Mouse (Mus musculus): ENCODE measurements around the gene Il23a. TPM values are rescaled to one million over a fixed set of nuclear protein-coding genes. Genes with fewer than 3 reads are reported as not detected.
"Not testable (repeated sequence)": the region's sequence is repeated elsewhere in the genome, so short reads cannot be mapped to it uniquely, and the experiment has no call there.

The Il23a gene
- polyA plus RNA-seq, 1 experiment from 2014 or later: 4.8 TPM

- H3K4me1 ChIP-seq (replicated peaks): no peaks in the 10 kb centered on the region
- no peaks in the 10 kb centered on the region for H3K36me3 ChIP-seq
- WGBS: 60% methylated on average over 22 of the region's 22 CpGs
- peak overlapping the region; percentile 39 for H3K4me2 ChIP-seq
- no peak for ATAC-seq (replicated peaks; ENCODE audit: insufficient number of reproducible peaks, insufficient read depth, low FRiP score, low read depth)
- H3K9me3 ChIP-seq (replicated peaks): no peaks in the 10 kb centered on the region
- peak overlapping the region; percentile 25 for H3K4me3 ChIP-seq
- H3K27me3 ChIP-seq: no peaks in the 10 kb centered on the region
- no peak overlapping the region for H3K27ac ChIP-seq
- H3K9ac ChIP-seq: no peak overlapping the region
Observed at GRCm38 (mm10) chr10:128262300-128262699, 36.3 kb downstream of the Il23a start.

- not testable (repeated sequence) for H3K4me3 ChIP-seq; H3K4me1 ChIP-seq (replicated peaks); H3K9ac ChIP-seq; H3K27me3 ChIP-seq; H3K9me3 ChIP-seq (replicated peaks); H3K4me2 ChIP-seq; H3K36me3 ChIP-seq; H3K27ac ChIP-seq; ATAC-seq (replicated peaks; ENCODE audit: insufficient number of reproducible peaks, insufficient read depth, low FRiP score, low read depth)
- 80% methylated on average over 7 of the region's 7 CpGs for WGBS
Observed at GRCm38 (mm10) chr10:128260376-128260775, 38.2 kb downstream of the Il23a start.

GRCm38 (mm10) chr10:128259946-128260345 is 38.6 kb downstream of the Il23a start:
- H3K4me3 ChIP-seq: no peak overlapping the region
- H3K9me3 ChIP-seq (replicated peaks): no peaks in the 10 kb centered on the region
- 81% methylated on average over 5 of the region's 5 CpGs for WGBS

GRCm38 (mm10) chr10:128258953-128259352 is 39.6 kb downstream of the Il23a start:
- no peak overlapping the region; the same call in 1 of the 2 replicates for H3K27ac ChIP-seq
- ATAC-seq (replicated peaks; ENCODE audit: insufficient number of reproducible peaks, insufficient read depth, low FRiP score, low read depth): peak; percentile 47; the same call in 1 of the 2 replicates
- H3K36me3 ChIP-seq: no peaks in the 10 kb centered on the region
- WGBS: 68% methylated on average over 4 of the region's 4 CpGs
- no peak overlapping the region for H3K4me3 ChIP-seq
- H3K4me2 ChIP-seq: no peak overlapping the region
- no peak overlapping the region for H3K9ac ChIP-seq
- no peaks in the 10 kb centered on the region for H3K9me3 ChIP-seq (replicated peaks)
- no peaks in the 10 kb centered on the region for H3K4me1 ChIP-seq (replicated peaks)
- H3K27me3 ChIP-seq: no peaks in the 10 kb centered on the region

More at GRCm38 (mm10) chr10:128259946-128260345, 38.6 kb downstream of the Il23a start:
- Histone ChIP-seq H3K27me3 (no peaks in the 10 kb centered on the region), H3K9ac (no peak overlapping the region), H3K36me3 (no peaks in the 10 kb centered on the region), H3K4me2 (no peak overlapping the region), H3K27ac (no peak overlapping the region), H3K4me1 (replicated peaks) (no peaks in the 10 kb centered on the region)
- no peak for ATAC-seq (replicated peaks; ENCODE audit: insufficient number of reproducible peaks, insufficient read depth, low FRiP score, low read depth)

GRCm38 (mm10) chr10:128256328-128256727 is 42.2 kb downstream of the Il23a start:
- Histone ChIP-seq H3K9me3 (replicated peaks) (no peaks in the 10 kb centered on the region), H3K4me2 (no peak overlapping the region), H3K27me3 (no peaks in the 10 kb centered on the region), H3K4me3 (no peak overlapping the region), H3K9ac (no peak overlapping the region), H3K36me3 (peaks cover 15% of the 10 kb centered on the region), H3K4me1 (replicated peaks) (no peaks in the 10 kb centered on the region), H3K27ac (no peak overlapping the region)
- WGBS: 85% methylated on average over 8 of the region's 8 CpGs
- ATAC-seq (replicated peaks; ENCODE audit: insufficient number of reproducible peaks, insufficient read depth, low FRiP score, low read depth): no peak

- H3K4me1 ChIP-seq (replicated peaks): no peaks in the 10 kb centered on the region
- no peak for ATAC-seq (replicated peaks; ENCODE audit: insufficient number of reproducible peaks, insufficient read depth, low FRiP score, low read depth)
Observed at GRCm38 (mm10) chr10:128255925-128256324, 42.6 kb downstream of the Il23a start.

GRCm38 (mm10) chr10:128253677-128254255 is 44.8 kb downstream of the Il23a start, which contains the start of gene Apon:
TSS of gene Apon (plus strand) at chr10:128254096.
- no peaks in the 10 kb centered on the region for H3K27me3 ChIP-seq
- H3K9me3 ChIP-seq (replicated peaks): no peaks in the 10 kb centered on the region
- H3K4me3 ChIP-seq: no peak within 1 kb of the TSS
- H3K4me2 ChIP-seq: no peak within 1 kb of the TSS
- ATAC-seq (replicated peaks; ENCODE audit: insufficient number of reproducible peaks, insufficient read depth, low FRiP score, low read depth): no peak
- no peaks in the 10 kb centered on the region for H3K4me1 ChIP-seq (replicated peaks)
- H3K36me3 ChIP-seq: peaks cover 39% of the 10 kb centered on the region
- no peak within 1 kb of the TSS for H3K27ac ChIP-seq
- no peak within 1 kb of the TSS for H3K9ac ChIP-seq
- 79% methylated on average over 4 of the region's 4 CpGs for WGBS

More at GRCm38 (mm10) chr10:128255925-128256324, 42.6 kb downstream of the Il23a start:
- H3K9me3 ChIP-seq (replicated peaks): no peaks in the 10 kb centered on the region
- H3K9ac ChIP-seq: no peak overlapping the region
- H3K4me3 ChIP-seq: no peak overlapping the region
- H3K4me2 ChIP-seq: no peak overlapping the region
- no peaks in the 10 kb centered on the region for H3K27me3 ChIP-seq
- peaks cover 19% of the 10 kb centered on the region for H3K36me3 ChIP-seq
- H3K27ac ChIP-seq: no peak overlapping the region
- WGBS: 86% methylated on average over 8 of the region's 8 CpGs

- H3K4me2 ChIP-seq: no peak overlapping the region
- ATAC-seq (replicated peaks; ENCODE audit: insufficient number of reproducible peaks, insufficient read depth, low FRiP score, low read depth): no peak
- H3K9me3 ChIP-seq (replicated peaks): no peaks in the 10 kb centered on the region
- H3K9ac ChIP-seq: no peak overlapping the region
- H3K36me3 ChIP-seq: peaks cover 58% of the 10 kb centered on the region
- no peaks in the 10 kb centered on the region for H3K4me1 ChIP-seq (replicated peaks)
- no peak overlapping the region for H3K27ac ChIP-seq
- WGBS: 94% methylated on average over 13 of the region's 13 CpGs
- no peak overlapping the region for H3K4me3 ChIP-seq
- no peaks in the 10 kb centered on the region for H3K27me3 ChIP-seq
Observed at GRCm38 (mm10) chr10:128250565-128250964, 48.0 kb downstream of the Il23a start.

GRCm38 (mm10) chr10:128247020-128247732 is 51.4 kb downstream of the Il23a start:
- peak overlapping the region; percentile 59 for H3K27ac ChIP-seq
- peak overlapping the region; percentile 26 for H3K4me3 ChIP-seq
- H3K9ac ChIP-seq: no peak overlapping the region
- 71% methylated on average over 17 of the region's 17 CpGs for WGBS
- H3K27me3 ChIP-seq: no peaks in the 10 kb centered on the region
- H3K36me3 ChIP-seq: peaks cover 69% of the 10 kb centered on the region
- peaks cover 7% of the 10 kb centered on the region for H3K4me1 ChIP-seq (replicated peaks)
- H3K4me2 ChIP-seq: peak overlapping the region; percentile 47
- H3K9me3 ChIP-seq (replicated peaks): no peaks in the 10 kb centered on the region
- no peak for ATAC-seq (replicated peaks; ENCODE audit: insufficient number of reproducible peaks, insufficient read depth, low FRiP score, low read depth)

Other genes starting within 250 kb of the Il23a start
- gene Ptges3, start 239.8 kb downstream of the Il23a start, polyA plus RNA-seq (2015; fragmentation: Nextera tagmentation; extraction: Ambion mirVana): 268 and 292 TPM in 2 replicates
- gene Atp5b, start 215.5 kb downstream of the Il23a start, polyA plus RNA-seq (2015; fragmentation: Nextera tagmentation; extraction: Ambion mirVana): 5,437 and 6,121 TPM in 2 replicates
- 7.5 and 10.1 TPM in 2 replicates for gene Baz2a, start 207.2 kb downstream of the Il23a start, polyA plus RNA-seq (2015; fragmentation: Nextera tagmentation; extraction: Ambion mirVana)
- 33.8 and 38.2 TPM in 2 replicates for gene Rbms2, start 118.5 kb downstream of the Il23a start, polyA plus RNA-seq (2015; fragmentation: Nextera tagmentation; extraction: Ambion mirVana)
- gene Gls2, start 104.3 kb downstream of the Il23a start, polyA plus RNA-seq (2015; fragmentation: Nextera tagmentation; extraction: Ambion mirVana): 0.58 and 0.66 TPM in 2 replicates
- gene Spryd4, start 86.9 kb downstream of the Il23a start, polyA plus RNA-seq (2015; fragmentation: Nextera tagmentation; extraction: Ambion mirVana): 37.9 and 38.6 TPM in 2 replicates
- gene Mip, start 72.9 kb downstream of the Il23a start, polyA plus RNA-seq (2015; fragmentation: Nextera tagmentation; extraction: Ambion mirVana): 0.08 TPM in 1 of 2 replicates, not detected in the other
- 22.3 and 32.1 TPM in 2 replicates for gene Timeless, start 66.7 kb downstream of the Il23a start, polyA plus RNA-seq (2015; fragmentation: Nextera tagmentation; extraction: Ambion mirVana)
- gene Apon, start 44.7 kb downstream of the Il23a start, polyA plus RNA-seq (2015; fragmentation: Nextera tagmentation; extraction: Ambion mirVana): 0.10 and 0.14 TPM in 2 replicates
- 0.13 and 1.2 TPM in 2 replicates for gene Apof, start 30.1 kb downstream of the Il23a start, polyA plus RNA-seq (2015; fragmentation: Nextera tagmentation; extraction: Ambion mirVana)
- 9.6 and 12.3 TPM in 2 replicates for gene Stat2, start 28.2 kb downstream of the Il23a start, polyA plus RNA-seq (2015; fragmentation: Nextera tagmentation; extraction: Ambion mirVana)
- gene Pan2, start 4.6 kb upstream of the Il23a start, polyA plus RNA-seq (2015; fragmentation: Nextera tagmentation; extraction: Ambion mirVana): 22.3 and 27.8 TPM in 2 replicates
- gene Cnpy2, start 23.7 kb upstream of the Il23a start, polyA plus RNA-seq (2015; fragmentation: Nextera tagmentation; extraction: Ambion mirVana): 186 and 213 TPM in 2 replicates
- 448 and 450 TPM in 2 replicates for gene Cs, start 39.0 kb upstream of the Il23a start, polyA plus RNA-seq (2015; fragmentation: Nextera tagmentation; extraction: Ambion mirVana)
- gene Coq10a, start 70.2 kb upstream of the Il23a start, polyA plus RNA-seq (2015; fragmentation: Nextera tagmentation; extraction: Ambion mirVana): 17.0 TPM in 2 replicates
- gene Ankrd52, start 78.4 kb upstream of the Il23a start, polyA plus RNA-seq (2015; fragmentation: Nextera tagmentation; extraction: Ambion mirVana): 6.8 and 11.8 TPM in 2 replicates
- gene Slc39a5, start 102.5 kb upstream of the Il23a start, polyA plus RNA-seq (2015; fragmentation: Nextera tagmentation; extraction: Ambion mirVana): 0.24 and 0.81 TPM in 2 replicates
- 52.6 and 58.9 TPM in 2 replicates for gene Nabp2, start 112.7 kb upstream of the Il23a start, polyA plus RNA-seq (2015; fragmentation: Nextera tagmentation; extraction: Ambion mirVana)
- 25.5 and 29.0 TPM in 2 replicates for gene Rnf41, start 112.9 kb upstream of the Il23a start, polyA plus RNA-seq (2015; fragmentation: Nextera tagmentation; extraction: Ambion mirVana)
- 59.2 and 60.3 TPM in 2 replicates for gene Smarcc2, start 160.5 kb upstream of the Il23a start, polyA plus RNA-seq (2015; fragmentation: Nextera tagmentation; extraction: Ambion mirVana)
- 1,051 and 1,154 TPM in 2 replicates for gene Myl6, start 195.4 kb upstream of the Il23a start, polyA plus RNA-seq (2015; fragmentation: Nextera tagmentation; extraction: Ambion mirVana)
- 4.3 and 4.6 TPM in 2 replicates for gene Myl6b, start 199.9 kb upstream of the Il23a start, polyA plus RNA-seq (2015; fragmentation: Nextera tagmentation; extraction: Ambion mirVana)
- gene Esyt1, start 227.1 kb upstream of the Il23a start, polyA plus RNA-seq (2015; fragmentation: Nextera tagmentation; extraction: Ambion mirVana): 19.4 and 29.0 TPM in 2 replicates
- gene Zc3h10, start 249.0 kb upstream of the Il23a start, polyA plus RNA-seq (2015; fragmentation: Nextera tagmentation; extraction: Ambion mirVana): 10.2 and 11.0 TPM in 2 replicates